Mouse (Mus musculus): ENCODE measurements at regions not wholly inside any gene's neighbourhood (a gene's known extent, or its start where the extent isn't known, plus 50 kb on each side); places are given as distances from the start of the nearest gene placed in this dataset.
A peak's percentile ranks its signal among the peaks of the same experiment; 100 is the strongest.

DNA sequence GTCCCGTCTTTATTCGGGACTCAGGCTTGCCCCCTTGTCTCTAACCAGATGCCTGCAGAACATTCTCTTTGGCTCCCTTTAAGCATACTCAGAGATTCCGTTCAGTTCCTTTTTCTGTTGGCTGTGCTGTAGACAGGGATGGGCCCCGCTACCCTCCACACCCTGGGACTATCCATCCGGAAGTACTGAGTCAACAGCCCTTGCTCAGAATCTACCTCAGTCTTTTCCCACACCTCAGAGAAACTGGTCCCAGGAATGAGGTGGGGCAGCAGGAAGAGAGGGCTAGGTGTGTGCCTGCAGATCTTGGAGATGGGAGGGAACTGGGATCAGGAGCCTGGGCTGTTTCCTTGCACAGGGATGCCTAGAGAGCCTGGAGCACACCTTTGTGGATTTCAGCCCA lies 186.1 kb upstream of the Rreb1 start:
- H3K27me3 ChIP-seq (ENCODE audit: insufficient read depth, low read length): no peaks in the 10 kb centered on the region
- H3K4me2 ChIP-seq (ENCODE audit: low read depth, low read length): no peak overlapping the region
- H3K4me1 ChIP-seq (ENCODE audit: insufficient read depth): peaks cover 8% of the 10 kb centered on the region
- H3K4me3 ChIP-seq (ENCODE audit: low read depth, low read length): no peak overlapping the region
- no peak overlapping the region for H3K9ac ChIP-seq (replicated peaks)
- no peak for DNase-seq
- H3K9me3 ChIP-seq (ENCODE audit: low read length): no peaks in the 10 kb centered on the region
- no peaks in the 10 kb centered on the region for H3K36me3 ChIP-seq (replicated peaks; ENCODE audit: insufficient read depth, low read length)
- no peak for ATAC-seq
- H3K27ac ChIP-seq (ENCODE audit: low read depth): no peak overlapping the region
- TF ChIP-seq EP300 (IDR thresholded peaks at IDR 0.05; ENCODE audit: low read depth) (no peak), CTCF (IDR thresholded peaks at IDR 0.05; ENCODE audit: low read depth) (no peak)
- 69% methylated on average over 5 of the region's 5 CpGs for WGBS (ENCODE audit: insufficient replicate concordance)

GRCm38 (mm10) chr13:37595196-37595595 lies 183.0 kb upstream of the Rreb1 start:
- Histone ChIP-seq H3K4me2 (ENCODE audit: low read depth, low read length) (peak overlapping the region; percentile 44; the same call in 1 of the 2 replicates), H3K4me3 (ENCODE audit: low read depth, low read length) (no peak overlapping the region), H3K36me3 (replicated peaks; ENCODE audit: insufficient read depth, low read length) (no peaks in the 10 kb centered on the region), H3K27me3 (ENCODE audit: insufficient read depth, low read length) (no peaks in the 10 kb centered on the region), H3K27ac (ENCODE audit: low read depth) (peak overlapping the region; percentile 82), H3K9ac (replicated peaks) (no peak overlapping the region; the same call in 1 of the 2 replicates), H3K4me1 (ENCODE audit: insufficient read depth) (peaks cover 19% of the 10 kb centered on the region), H3K9me3 (ENCODE audit: low read length) (no peaks in the 10 kb centered on the region)
- ATAC-seq: peak; percentile 36; the same call in 1 of the 2 replicates
- TF ChIP-seq CTCF (IDR thresholded peaks at IDR 0.05; ENCODE audit: low read depth) (no peak), EP300 (IDR thresholded peaks at IDR 0.05; ENCODE audit: low read depth) (no peak)
- peak; percentile 20 for DNase-seq
- WGBS (ENCODE audit: insufficient replicate concordance): 14% methylated on average over 8 of the region's 8 CpGs

GRCm38 (mm10) chr13:37597575-37597974 lies 180.6 kb upstream of the Rreb1 start:
- Histone ChIP-seq H3K9me3 (ENCODE audit: low read length) (no peaks in the 10 kb centered on the region), H3K4me3 (ENCODE audit: low read depth, low read length) (no peak overlapping the region), H3K4me1 (ENCODE audit: insufficient read depth) (peaks cover 23% of the 10 kb centered on the region), H3K27me3 (ENCODE audit: insufficient read depth, low read length) (no peaks in the 10 kb centered on the region), H3K36me3 (replicated peaks; ENCODE audit: insufficient read depth, low read length) (no peaks in the 10 kb centered on the region), H3K9ac (replicated peaks) (no peak overlapping the region), H3K4me2 (ENCODE audit: low read depth, low read length) (no peak overlapping the region), H3K27ac (ENCODE audit: low read depth) (peak overlapping the region; percentile 57)
- TF ChIP-seq EP300 (IDR thresholded peaks at IDR 0.05; ENCODE audit: low read depth): no peak
- no peak for TF ChIP-seq CTCF (IDR thresholded peaks at IDR 0.05; ENCODE audit: low read depth)
- DNase-seq: no peak
- peak; percentile 38; the same call in 1 of the 2 replicates for ATAC-seq
- whole genome bisulfite sequencing (ENCODE audit: insufficient replicate concordance): 44% methylated on average over 8 of the region's 8 CpGs

GRCm38 (mm10) chr13:37598165-37598775 lies 179.9 kb upstream of the Rreb1 start:
- 60% methylated on average over 10 of the region's 10 CpGs for WGBS (ENCODE audit: insufficient replicate concordance)
- H3K9me3 ChIP-seq (ENCODE audit: low read length): no peaks in the 10 kb centered on the region
- peak overlapping the region; percentile 57 for H3K27ac ChIP-seq (ENCODE audit: low read depth)
- H3K9ac ChIP-seq (replicated peaks): no peak overlapping the region
- no peaks in the 10 kb centered on the region for H3K27me3 ChIP-seq (ENCODE audit: insufficient read depth, low read length)
- DNase-seq (no peak), ATAC-seq (no peak; the same call in 1 of the 2 replicates)
- no peaks in the 10 kb centered on the region for H3K36me3 ChIP-seq (replicated peaks; ENCODE audit: insufficient read depth, low read length)
- H3K4me1 ChIP-seq (ENCODE audit: insufficient read depth): peaks cover 23% of the 10 kb centered on the region
- no peak for TF ChIP-seq EP300 (IDR thresholded peaks at IDR 0.05; ENCODE audit: low read depth)
- no peak for TF ChIP-seq CTCF (IDR thresholded peaks at IDR 0.05; ENCODE audit: low read depth)
- H3K4me2 ChIP-seq (ENCODE audit: low read depth, low read length): no peak overlapping the region
- no peak overlapping the region for H3K4me3 ChIP-seq (ENCODE audit: low read depth, low read length)

DNA sequence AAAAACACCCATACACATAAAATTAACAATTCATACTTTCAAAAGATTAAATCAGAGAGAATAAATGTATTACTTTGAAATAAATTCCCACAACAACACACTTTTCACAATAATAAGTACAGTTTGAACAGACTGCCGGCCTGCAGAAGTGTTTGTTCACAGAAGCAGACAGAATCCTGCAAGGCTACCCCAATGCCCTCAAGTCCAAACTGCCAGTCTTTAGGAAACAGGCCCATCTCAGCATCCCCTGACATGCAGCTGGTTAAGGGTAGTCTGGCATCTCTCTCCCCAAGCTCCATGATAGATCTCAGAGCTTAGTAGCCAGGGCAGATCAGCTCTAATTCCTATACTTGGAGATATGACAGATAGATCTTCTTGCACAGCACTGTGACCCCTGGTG lies 178.5 kb upstream of the Rreb1 start:
- WGBS (ENCODE audit: insufficient replicate concordance): 78% methylated on average over 1 of the region's 1 CpGs
- Histone ChIP-seq H3K27ac (ENCODE audit: low read depth) (peak overlapping the region; percentile 40), H3K4me2 (ENCODE audit: low read depth, low read length) (no peak overlapping the region), H3K4me3 (ENCODE audit: low read depth, low read length) (no peak overlapping the region), H3K9me3 (ENCODE audit: low read length) (no peaks in the 10 kb centered on the region), H3K9ac (replicated peaks) (no peak overlapping the region), H3K36me3 (replicated peaks; ENCODE audit: insufficient read depth, low read length) (no peaks in the 10 kb centered on the region), H3K27me3 (ENCODE audit: insufficient read depth, low read length) (no peaks in the 10 kb centered on the region), H3K4me1 (ENCODE audit: insufficient read depth) (peaks cover 22% of the 10 kb centered on the region)
- TF ChIP-seq EP300 (IDR thresholded peaks at IDR 0.05; ENCODE audit: low read depth) (no peak), CTCF (IDR thresholded peaks at IDR 0.05; ENCODE audit: low read depth) (no peak)
- DNase-seq (no peak), ATAC-seq (no peak)

DNA sequence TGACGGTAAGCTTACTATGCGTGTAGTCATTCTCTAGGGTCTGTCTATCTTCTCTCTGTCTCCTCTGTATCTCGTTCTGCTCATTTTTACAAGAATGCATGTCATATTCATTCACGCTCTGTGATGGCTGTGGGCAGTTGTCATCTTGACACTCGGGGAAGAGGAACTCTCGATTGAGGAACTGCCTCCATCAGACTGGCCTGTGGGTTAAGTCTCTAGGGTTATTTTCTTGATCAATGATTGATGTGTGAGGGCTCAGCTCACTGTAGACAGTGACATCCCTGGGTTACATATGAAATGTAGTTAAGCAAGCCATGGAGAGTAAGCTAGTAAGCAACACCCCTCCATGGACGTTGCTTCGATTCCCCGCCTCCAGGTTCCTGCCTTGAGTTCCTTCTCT lies 178.0 kb upstream of the Rreb1 start:
- Histone ChIP-seq H3K4me2 (ENCODE audit: low read depth, low read length) (no peak overlapping the region), H3K36me3 (replicated peaks; ENCODE audit: insufficient read depth, low read length) (no peaks in the 10 kb centered on the region), H3K9me3 (ENCODE audit: low read length) (no peaks in the 10 kb centered on the region), H3K4me3 (ENCODE audit: low read depth, low read length) (no peak overlapping the region), H3K27ac (ENCODE audit: low read depth) (peak overlapping the region; percentile 40), H3K9ac (replicated peaks) (no peak overlapping the region), H3K4me1 (ENCODE audit: insufficient read depth) (peaks cover 19% of the 10 kb centered on the region), H3K27me3 (ENCODE audit: insufficient read depth, low read length) (no peaks in the 10 kb centered on the region)
- 47% methylated on average over 9 of the region's 9 CpGs for WGBS (ENCODE audit: insufficient replicate concordance)
- no peak for ATAC-seq
- TF ChIP-seq CTCF (IDR thresholded peaks at IDR 0.05; ENCODE audit: low read depth) (no peak), EP300 (IDR thresholded peaks at IDR 0.05; ENCODE audit: low read depth) (no peak)
- no peak for DNase-seq
